ENCODE assay signal across 10 mouse cellular contexts in genomic region chr2:25864230-25864629, GRCm38 (mm10). TPM values are rescaled to one million over a fixed set of nuclear protein-coding genes. Genes with fewer than 3 reads are reported as not detected.
DNase-seq lines count a peak whose midpoint lies in the region; ATAC-seq lines count a peak whose summit lies in the region.
"Had no signal": no experiment of that assay in that cellular context is flagged by ENCODE, and none has a peak within 500 bp of the region (broad histone marks: within the 10 kb centered on the region; RNA-seq: fewer than 3 reads in every experiment).

No protein-coding gene starts in this region.

- H3K4me3 ChIP-seq in kidney, embryonic 16.5 days (ENCODE audit: low read length) = peak overlapping the region; percentile 55
- peak overlapping the region; percentile 67 for H3K4me3 ChIP-seq in hindbrain, embryonic 15.5 days
- H3K4me3 ChIP-seq in neural tube, embryonic 13.5 days = peak overlapping the region; percentile 57

- H3K27me3 ChIP-seq in kidney, embryonic 16.5 days (ENCODE audit: insufficient read depth, low read length) = peaks cover 25% of the 10 kb centered on the region
- H3K27me3 ChIP-seq in hindbrain, embryonic 15.5 days = peaks cover 3% of the 10 kb centered on the region; the same call in 1 of the 2 replicates
- peaks cover 37% of the 10 kb centered on the region for H3K27me3 ChIP-seq in neural tube, embryonic 13.5 days

- H3K4me1 ChIP-seq in kidney, embryonic 16.5 days (ENCODE audit: insufficient read depth, low read length) = peaks cover 14% of the 10 kb centered on the region
- peaks cover 32% of the 10 kb centered on the region for H3K4me1 ChIP-seq in hindbrain, embryonic 15.5 days (replicated peaks)
- H3K4me1 ChIP-seq in neural tube, embryonic 13.5 days (replicated peaks) = peaks cover 45% of the 10 kb centered on the region

- H3K4me2 ChIP-seq in kidney, embryonic 16.5 days (replicated peaks; ENCODE audit: low read depth, low read length) = peak overlapping the region; percentile 97
- peak overlapping the region; percentile 100 for H3K4me2 ChIP-seq in hindbrain, embryonic 15.5 days
- peak overlapping the region; percentile 98 for H3K4me2 ChIP-seq in neural tube, embryonic 13.5 days

- H3K9me3 ChIP-seq in kidney, embryonic 16.5 days (ENCODE audit: low read length) = no peaks in the 10 kb centered on the region
- H3K9me3 ChIP-seq in hindbrain, embryonic 15.5 days = no peaks in the 10 kb centered on the region
- H3K9me3 ChIP-seq in neural tube, embryonic 13.5 days = no peaks in the 10 kb centered on the region

- intact Hi-C loops in left cerebral cortex, postnatal 25 days (cut with DNase I) = loop anchor here (10.0 kb wide), 1 partner anchor 281 kb away; no protein-coding TSS in a partner anchor

- H3K36me3 ChIP-seq in kidney, embryonic 16.5 days (ENCODE audit: insufficient read depth, low read length) = no peaks in the 10 kb centered on the region
- H3K36me3 ChIP-seq in hindbrain, embryonic 15.5 days = no peaks in the 10 kb centered on the region
- no peaks in the 10 kb centered on the region for H3K36me3 ChIP-seq in neural tube, embryonic 13.5 days

- WGBS in kidney, embryonic 16.5 days = 4% methylated on average over 18 of the region's 18 CpGs
- 5% methylated on average over 18 of the region's 18 CpGs for WGBS in hindbrain, embryonic 15.5 days
- 5% methylated on average over 18 of the region's 18 CpGs for WGBS in neural tube, embryonic 13.5 days

- DNase-seq in kidney, postnatal 36 days = no peak
- DNase-seq in embryo, embryonic 10.5 days (ENCODE audit: low spot score) = peak; percentile 26
- no peak for DNase-seq in left cerebral cortex, postnatal 25 days (ENCODE audit: low spot score in 2 of 2)
- DNase-seq in right cerebral cortex, postnatal 14 days = no peak
- no peak for DNase-seq in kidney, postnatal 25 days

- no peak overlapping the region for H3K27ac ChIP-seq in kidney, embryonic 16.5 days (ENCODE audit: low read length)
- no peak overlapping the region for H3K27ac ChIP-seq in hindbrain, embryonic 15.5 days (replicated peaks)
- H3K27ac ChIP-seq in neural tube, embryonic 13.5 days (replicated peaks) = no peak overlapping the region

- H3K9ac ChIP-seq in kidney, embryonic 16.5 days (replicated peaks; ENCODE audit: low read length) = no peak overlapping the region
- peak overlapping the region; percentile 47 for H3K9ac ChIP-seq in hindbrain, embryonic 15.5 days
- peak overlapping the region; percentile 68 for H3K9ac ChIP-seq in neural tube, embryonic 13.5 days

- ATAC-seq in kidney, embryonic 16.5 days (ENCODE audit: low FRiP score, low TSS enrichment) = peak; percentile 17; the same call in 1 of the 2 replicates
- 0 out of 2 replicates have a peak, but pooled peaks have one; percentile 21 for ATAC-seq in hindbrain, embryonic 15.5 days (ENCODE audit: low FRiP score, low read depth)
- ATAC-seq in neural tube, embryonic 13.5 days (ENCODE audit: low read depth) = no peak

RNA-seq across cellular contexts. Expression of gene Kcnt1, which starts 0.7 kb away (rescaled TPM):
- polyA plus RNA-seq in kidney, embryonic 16.5 days (2015; fragmentation: Nextera tagmentation; extraction: Ambion mirVana) = 0.74 and 0.91 TPM in 2 replicates
- 20.2 and 23.8 TPM in 2 replicates for polyA plus RNA-seq in hindbrain, embryonic 15.5 days (2015; fragmentation: Nextera tagmentation; extraction: Ambion mirVana)
- polyA plus RNA-seq in neural tube, embryonic 13.5 days (2015; fragmentation: Nextera tagmentation; extraction: Ambion mirVana) = 10.7 and 11.3 TPM in 2 replicates
- total RNA-seq in left cerebral cortex, postnatal 25 days (2021) = 100 to 1,000 TPM; 111 to 130 TPM

RNA-seq across cellular contexts. Expression of gene Sohlh1, which starts 17.2 kb away (rescaled TPM):
- 0.24 TPM in 1 of 2 replicates, not detected in the other for polyA plus RNA-seq in kidney, embryonic 16.5 days (2015; fragmentation: Nextera tagmentation; extraction: Ambion mirVana)
- polyA plus RNA-seq in hindbrain, embryonic 15.5 days (2015; fragmentation: Nextera tagmentation; extraction: Ambion mirVana) = not detected in 2 replicates
- polyA plus RNA-seq in neural tube, embryonic 13.5 days (2015; fragmentation: Nextera tagmentation; extraction: Ambion mirVana) = not detected in 2 replicates
- not detected for total RNA-seq in left cerebral cortex, postnatal 25 days (2021)
- total RNA-seq: left cerebral cortex, postnatal 10 days had no signal

RNA-seq across cellular contexts. Expression of gene Lcn9, which starts 41.3 kb away (rescaled TPM):
- polyA plus RNA-seq in kidney, embryonic 16.5 days (2015; fragmentation: Nextera tagmentation; extraction: Ambion mirVana) = not detected in 2 replicates
- not detected in 2 replicates for polyA plus RNA-seq in hindbrain, embryonic 15.5 days (2015; fragmentation: Nextera tagmentation; extraction: Ambion mirVana)
- polyA plus RNA-seq in neural tube, embryonic 13.5 days (2015; fragmentation: Nextera tagmentation; extraction: Ambion mirVana) = not detected in 2 replicates
- total RNA-seq in left cerebral cortex, postnatal 25 days (2021) = not detected
- total RNA-seq: left cerebral cortex, postnatal 10 days had no signal
- polyA plus RNA-seq: urinary bladder, adult 2 months had no signal

RNA-seq across cellular contexts. Expression of gene Glt6d1, which starts 48.6 kb away (rescaled TPM):
- not detected in 2 replicates for polyA plus RNA-seq in kidney, embryonic 16.5 days (2015; fragmentation: Nextera tagmentation; extraction: Ambion mirVana)
- polyA plus RNA-seq in hindbrain, embryonic 15.5 days (2015; fragmentation: Nextera tagmentation; extraction: Ambion mirVana) = not detected in 2 replicates
- polyA plus RNA-seq in neural tube, embryonic 13.5 days (2015; fragmentation: Nextera tagmentation; extraction: Ambion mirVana) = not detected in 2 replicates
- not detected for total RNA-seq in left cerebral cortex, postnatal 25 days (2021)
- total RNA-seq: left cerebral cortex, postnatal 10 days had no signal
- polyA plus RNA-seq: urinary bladder, adult 2 months had no signal
